Mouse (Mus musculus): ENCODE measurements around the gene S100a3.

S100a3 gene

GRCm38 (mm10) chr3:90601486-90602110 lies 41.2 kb downstream of the S100a3 start, which contains the start of gene Gm42674:
Gene Gm42674, plus strand, starts transcription at chr3:90601904.
- no peak for DNase-seq (ENCODE audit: low spot score)

- no peak for DNase-seq (ENCODE audit: low spot score)
These were observed 43.2 kb downstream of the S100a3 start, which contains the start of gene S100a4 for GRCm38 (mm10) chr3:90603623-90604022. Gene S100a4, plus strand, starts transcription at chr3:90603771.

DNA sequence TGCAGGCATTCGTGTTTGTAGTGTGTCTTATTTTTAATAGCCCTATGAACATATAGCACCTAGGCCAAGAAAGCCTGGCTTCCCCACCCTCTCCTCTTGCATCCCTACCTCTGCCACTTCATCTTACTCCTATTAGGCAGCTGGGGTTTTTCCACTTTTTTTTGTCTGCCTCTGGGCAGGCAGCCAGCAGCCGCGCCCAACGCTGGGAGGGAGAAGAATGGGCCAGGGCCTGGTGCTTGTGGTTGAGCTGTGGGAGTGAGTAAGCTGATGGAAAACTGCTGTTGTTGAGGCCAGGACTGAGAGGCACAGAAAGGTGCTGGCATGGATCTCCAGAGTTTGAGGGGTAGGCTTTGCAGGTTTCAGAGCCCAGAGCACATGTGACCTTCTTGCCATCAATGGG lies 44.0 kb downstream of the S100a3 start:
- DNase-seq (ENCODE audit: low spot score), result no peak

GRCm38 (mm10) chr3:90605049-90605448 lies 44.7 kb downstream of the S100a3 start:
- DNase-seq (ENCODE audit: low spot score), result no peak

DNA sequence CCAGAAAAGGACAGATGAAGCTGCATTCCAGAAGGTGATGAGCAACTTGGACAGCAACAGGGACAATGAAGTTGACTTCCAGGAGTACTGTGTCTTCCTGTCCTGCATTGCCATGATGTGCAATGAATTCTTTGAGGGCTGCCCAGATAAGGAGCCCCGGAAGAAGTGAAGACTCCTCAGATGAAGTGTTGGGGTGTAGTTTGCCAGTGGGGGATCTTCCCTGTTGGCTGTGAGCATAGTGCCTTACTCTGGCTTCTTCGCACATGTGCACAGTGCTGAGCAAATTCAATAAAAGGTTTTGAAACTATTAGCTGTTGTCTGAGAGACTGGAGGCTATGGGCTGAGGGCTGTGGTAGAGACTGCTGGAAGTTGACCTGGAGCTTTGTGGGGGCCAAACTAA lies 45.4 kb downstream of the S100a3 start:
- DNase-seq (ENCODE audit: low spot score), result no peak

DNA sequence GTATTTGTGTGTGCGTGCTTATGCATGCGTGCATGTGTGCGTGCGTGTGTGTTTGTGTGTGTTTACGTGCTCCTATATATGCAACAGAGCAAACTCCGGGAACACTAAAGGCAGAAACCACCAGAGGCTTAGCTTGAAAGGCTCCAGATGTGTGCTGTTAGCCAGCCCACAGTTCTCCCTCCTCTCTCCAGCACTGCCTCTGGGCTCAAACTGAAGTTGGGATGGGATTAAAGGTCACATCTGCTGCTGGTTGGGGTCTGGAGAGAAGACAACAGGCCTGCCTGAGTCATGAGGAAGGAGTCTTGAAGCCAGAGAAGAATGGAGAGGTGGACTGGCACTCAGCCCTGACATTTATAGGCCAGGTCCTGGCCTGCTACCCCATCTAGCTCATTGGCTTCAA lies 45.8 kb downstream of the S100a3 start:
- no peak for DNase-seq (ENCODE audit: low spot score)

GRCm38 (mm10) chr3:90607361-90607760 lies 47.0 kb downstream of the S100a3 start:
- DNase-seq (ENCODE audit: low spot score), result no peak

GRCm38 (mm10) chr3:90608223-90608622 lies 47.8 kb downstream of the S100a3 start, which contains the start of gene S100a5:
Gene S100a5, plus strand, starts transcription at chr3:90608523.
- DNase-seq (ENCODE audit: low spot score), result no peak

DNA sequence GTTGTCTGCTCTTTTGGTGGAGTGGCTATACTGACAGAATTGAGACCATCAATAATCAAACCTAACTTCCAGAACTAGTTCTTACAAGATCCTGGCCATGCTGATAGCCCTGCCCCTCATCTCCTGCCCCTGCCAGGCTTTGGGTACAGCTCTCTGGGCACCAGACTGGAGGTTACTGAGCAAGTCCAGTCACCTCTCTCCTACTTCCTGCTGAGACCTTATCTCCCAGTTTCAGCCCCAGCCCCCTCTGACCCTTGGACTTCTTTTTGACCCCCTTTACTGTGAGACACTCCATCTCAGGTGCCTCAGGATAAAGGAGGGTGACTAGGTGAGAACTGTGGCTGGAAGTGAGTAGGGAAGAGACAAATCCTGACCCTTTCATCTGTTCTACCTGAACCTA lies 48.7 kb downstream of the S100a3 start:
- no peak for DNase-seq (ENCODE audit: low spot score)

GRCm38 (mm10) chr3:90611494-90611893 lies 51.1 kb downstream of the S100a3 start:
- DNase-seq (ENCODE audit: low spot score), result no peak

DNA sequence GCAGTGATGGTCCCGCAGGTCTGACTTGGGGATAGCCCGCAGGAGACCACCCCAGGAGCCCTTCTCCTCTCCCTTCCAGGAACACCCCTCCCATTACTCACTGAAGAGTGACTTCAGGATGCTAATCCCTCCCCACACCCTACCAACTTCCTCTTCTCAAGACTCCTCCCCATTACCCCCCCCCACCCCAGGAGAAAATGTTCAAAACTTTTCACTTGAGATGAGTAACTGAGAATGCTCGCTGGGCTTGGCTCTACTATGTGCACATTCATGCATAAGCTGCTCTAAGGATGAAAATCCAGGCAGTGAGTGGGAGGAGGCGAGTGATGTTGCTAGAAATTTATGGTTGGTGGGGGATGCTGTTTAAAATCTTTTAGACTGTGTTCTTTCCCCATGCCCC lies 51.7 kb downstream of the S100a3 start:
- no peak for DNase-seq (ENCODE audit: low spot score)

- no peak for DNase-seq (ENCODE audit: low spot score)
These were observed 52.4 kb downstream of the S100a3 start, which contains the start of gene S100a6 for GRCm38 (mm10) chr3:90612728-90613291. Gene S100a6, plus strand, starts transcription at chr3:90612882.

GRCm38 (mm10) chr3:90613461-90614147 lies 53.2 kb downstream of the S100a3 start:
- no peak for DNase-seq (ENCODE audit: low spot score)

- no peak for DNase-seq (ENCODE audit: low spot score)
These were observed 53.8 kb downstream of the S100a3 start for GRCm38 (mm10) chr3:90614148-90614530.

DNA sequence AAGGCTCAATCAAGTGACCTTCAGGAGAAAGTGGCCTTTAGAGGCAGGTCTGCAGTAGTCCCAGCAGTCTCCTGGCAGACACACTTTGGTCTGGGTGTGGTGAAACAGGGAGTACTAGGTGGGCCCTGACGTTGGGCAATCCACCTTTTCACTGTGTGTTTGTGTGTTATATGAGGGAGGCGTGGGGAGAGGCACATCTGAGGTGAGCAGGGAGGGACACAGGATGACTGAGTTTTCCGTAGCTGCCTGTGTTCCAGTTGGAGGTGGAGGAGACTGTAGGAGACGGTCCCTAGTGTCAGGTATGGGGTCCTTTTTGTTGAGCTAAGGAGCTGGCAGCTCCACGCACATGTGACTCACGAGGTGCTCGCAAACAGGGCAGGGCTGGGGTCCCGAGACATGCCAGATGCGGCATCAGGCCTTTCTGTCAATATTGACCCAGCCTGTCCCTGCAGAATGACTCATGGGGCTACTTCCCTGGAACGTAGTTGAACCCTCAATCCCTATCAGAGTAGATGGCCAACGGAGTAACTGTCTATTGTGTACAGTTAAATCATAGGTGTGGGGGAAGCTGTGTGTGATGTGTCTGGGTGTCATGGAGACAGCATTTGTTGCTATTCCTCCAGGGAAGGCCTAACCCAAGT lies 54.4 kb downstream of the S100a3 start:
- DNase-seq (ENCODE audit: low spot score), result no peak

DNA sequence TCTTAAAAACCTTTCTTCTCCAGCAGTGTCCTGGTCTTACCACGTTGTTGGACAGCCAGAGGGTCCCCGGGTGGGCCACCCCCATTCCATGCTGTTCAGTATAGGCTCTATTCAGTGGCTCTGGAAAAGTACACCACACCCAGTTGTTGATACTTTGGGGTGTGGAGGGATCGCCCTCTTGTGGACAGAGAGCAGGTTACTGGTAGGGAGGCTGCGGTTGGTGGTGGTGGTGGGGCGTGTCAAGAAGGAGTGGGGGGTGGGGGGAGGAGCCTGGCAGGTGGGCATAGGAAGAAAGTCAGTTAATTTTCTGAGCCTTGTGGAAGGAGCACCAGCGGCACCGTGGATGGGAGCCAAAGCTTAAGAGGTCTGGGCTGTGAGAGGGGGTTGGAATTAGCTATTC lies 55.0 kb downstream of the S100a3 start:
- DNase-seq (ENCODE audit: low spot score), result peak; percentile 81

DNA sequence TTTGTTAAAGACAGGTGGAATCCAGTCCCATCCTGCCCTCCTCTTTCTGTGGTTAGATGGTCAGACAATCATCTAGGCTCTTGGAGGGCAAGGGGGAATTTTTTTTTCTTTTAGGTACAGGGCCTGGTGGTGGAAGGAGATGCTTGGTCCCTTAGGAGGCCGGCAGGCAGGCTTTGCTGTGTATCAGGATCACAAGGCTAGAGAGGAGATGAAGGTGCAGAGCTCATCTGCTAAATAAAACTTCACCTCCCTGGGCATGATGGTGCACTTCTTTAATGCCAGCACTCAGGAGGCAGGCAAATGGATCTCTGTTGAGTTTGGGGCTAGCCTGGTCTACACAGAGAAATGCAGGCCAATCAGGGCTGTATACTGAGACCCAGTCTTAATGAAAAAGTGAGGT lies 55.5 kb downstream of the S100a3 start:
- DNase-seq (ENCODE audit: low spot score), result no peak

GRCm38 (mm10) chr3:90617586-90617985 lies 57.2 kb downstream of the S100a3 start:
- DNase-seq (ENCODE audit: low spot score), result no peak

DNA sequence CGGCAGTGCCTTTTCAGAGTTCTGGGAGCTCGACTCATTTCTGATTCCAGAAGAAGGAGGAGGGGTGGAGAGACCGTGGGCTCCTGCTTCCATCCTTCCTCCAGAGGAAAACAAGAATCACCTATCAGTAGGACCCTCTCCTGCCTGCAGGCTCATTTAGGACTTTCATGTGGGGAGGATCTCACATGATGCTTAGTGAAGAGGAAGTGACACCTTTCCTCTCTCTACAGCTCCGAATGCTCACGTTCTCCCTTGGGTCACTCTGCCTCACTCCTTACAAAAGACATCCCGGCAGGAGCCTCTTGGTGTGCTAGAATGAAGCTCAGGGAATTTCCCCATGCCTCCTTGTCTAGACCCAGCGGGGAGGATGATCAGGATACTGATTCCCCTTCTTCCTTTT lies 61.2 kb downstream of the S100a3 start:
- DNase-seq (ENCODE audit: low spot score), result no peak

DNA sequence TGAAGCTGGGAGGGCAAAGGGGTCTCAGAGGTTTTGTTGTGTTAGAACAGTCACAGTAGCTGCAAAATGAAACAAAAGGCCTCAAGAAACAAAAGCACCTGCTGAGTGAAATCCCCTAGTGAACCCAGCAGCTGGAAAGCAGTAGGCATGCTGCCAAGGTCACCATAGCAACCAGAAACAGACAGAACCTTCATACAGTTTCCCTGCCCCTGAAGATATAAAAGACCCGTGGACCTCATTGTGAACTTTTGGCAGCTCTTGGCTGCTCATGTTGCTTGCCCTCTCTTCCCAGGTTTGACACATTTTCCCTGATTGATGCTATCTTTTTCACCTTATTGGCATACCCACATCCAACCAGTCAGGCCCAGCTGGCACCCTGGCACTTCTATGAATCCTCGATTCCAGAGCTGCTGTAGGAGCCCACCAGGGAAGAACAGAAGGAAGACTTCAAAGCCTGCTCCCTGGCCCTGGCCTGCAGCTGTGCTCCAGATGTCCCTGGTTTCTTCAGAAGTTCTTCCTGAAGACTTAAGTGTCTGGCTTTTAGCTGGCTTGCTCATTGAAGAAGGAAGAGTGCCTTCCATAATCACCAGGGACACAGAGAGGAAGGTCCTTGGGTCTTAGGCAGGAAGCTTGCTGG lies 63.2 kb downstream of the S100a3 start:
- no peak for DNase-seq (ENCODE audit: low spot score)

DNA sequence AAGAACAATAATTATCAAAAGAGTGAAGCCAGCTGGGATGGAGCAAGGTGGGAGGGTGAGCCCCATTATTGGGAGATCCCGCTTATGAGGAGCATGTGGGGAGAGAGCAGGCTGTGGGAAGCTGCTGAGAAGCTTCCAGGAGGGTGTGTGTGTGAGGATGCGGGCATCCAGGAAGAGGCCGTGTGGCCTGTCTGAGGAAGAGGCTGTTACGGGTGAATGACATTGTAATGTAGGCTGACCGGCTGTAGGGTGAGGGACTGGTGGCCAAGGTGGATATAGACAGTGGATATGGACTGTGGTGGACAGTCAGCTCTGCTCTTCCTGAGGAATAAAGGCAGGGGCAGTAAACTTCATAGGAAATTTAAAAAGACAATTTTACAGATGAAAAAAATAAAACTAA lies 65.1 kb downstream of the S100a3 start:
- no peak for DNase-seq (ENCODE audit: low spot score)

DNA sequence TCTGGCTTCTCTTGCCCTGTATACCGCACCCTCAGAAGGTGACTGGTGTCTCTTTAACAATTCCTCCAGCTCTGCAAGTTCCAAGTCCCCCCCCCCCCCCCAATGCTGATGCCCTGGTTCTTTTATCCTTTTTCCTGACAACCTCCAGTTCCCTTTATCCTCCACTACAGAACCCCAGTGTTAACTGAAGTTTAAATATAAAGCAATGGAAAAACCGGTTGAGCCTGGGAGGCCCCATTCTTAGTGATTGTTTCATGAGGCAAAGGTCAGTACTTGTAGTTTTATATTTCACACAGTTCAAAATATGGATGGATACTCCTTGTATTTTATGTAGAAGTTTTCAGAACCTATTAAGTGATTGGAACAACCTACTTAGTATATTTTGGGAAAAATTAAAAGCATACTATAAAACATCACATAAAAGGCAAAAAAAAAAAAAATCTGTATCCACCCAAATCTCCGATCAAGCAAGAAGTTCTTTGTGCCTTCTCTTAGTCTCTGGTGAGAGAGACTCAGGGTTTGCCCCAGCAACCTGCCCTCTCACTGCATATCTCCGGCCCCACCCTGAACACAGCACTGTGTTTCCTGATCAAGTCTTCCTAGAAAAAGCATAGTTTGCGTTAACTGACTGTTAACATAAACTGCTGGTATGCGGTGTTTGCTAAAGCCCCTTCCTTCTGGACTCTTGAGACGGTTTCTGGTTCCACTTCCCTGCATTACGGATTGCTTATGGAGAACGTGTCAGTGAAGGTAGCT lies 66.1 kb downstream of the S100a3 start:
- DNase-seq (ENCODE audit: low spot score), result no peak

All from left cerebral cortex, adult 11 months (tissue).